Comparison of ENCODE assay signal across 20 mouse cellular contexts in the genomic region with DNA sequence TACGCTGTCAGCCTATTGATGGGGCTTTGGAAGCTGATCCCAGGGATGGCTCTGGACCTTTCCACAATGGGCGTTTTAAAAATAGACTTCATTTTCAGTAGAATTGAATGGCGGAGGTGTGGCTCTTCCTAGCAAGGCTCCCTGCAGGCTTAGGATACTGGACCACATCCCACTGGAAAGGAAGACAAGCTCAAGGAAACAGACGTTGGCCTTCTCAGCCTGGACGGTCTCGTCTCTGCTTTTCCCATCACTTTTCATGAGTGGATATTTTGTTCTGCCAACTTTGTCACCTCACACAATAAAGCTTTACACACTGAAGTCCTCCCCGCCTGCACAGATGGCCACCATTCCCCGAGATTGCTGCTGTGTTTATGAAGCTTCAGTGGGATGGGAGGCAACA.
DNase-seq lines count a peak whose midpoint lies in the region; ATAC-seq and TF ChIP-seq lines count a peak whose summit lies in the region.
"Had no signal": no experiment of that assay in that cellular context is flagged by ENCODE, and none has a peak within 500 bp of the region (broad histone marks: within the 10 kb centered on the region; RNA-seq: fewer than 3 reads in every experiment).

No protein-coding gene starts in this region.

- H3K27me3 ChIP-seq in hindbrain, embryonic 11.5 days (ENCODE audit: control insufficient read depth, insufficient read depth, low read length), result no peaks in the 10 kb centered on the region
- H3K27me3 ChIP-seq in hindbrain, embryonic 14.5 days (ENCODE audit: control insufficient read depth, insufficient read depth, low read length), result no peaks in the 10 kb centered on the region
- no peaks in the 10 kb centered on the region for H3K27me3 ChIP-seq in heart, embryonic 16.5 days (ENCODE audit: control insufficient read depth, insufficient read depth, low read length)
- no peaks in the 10 kb centered on the region for H3K27me3 ChIP-seq in hindbrain, embryonic 15.5 days
- H3K27me3 ChIP-seq in intestine, postnatal 0 days (replicated peaks; ENCODE audit: control insufficient read depth, insufficient read depth, low read length), result no peaks in the 10 kb centered on the region
- H3K27me3 ChIP-seq: lung, embryonic 15.5 days had no signal

- H3K4me3 ChIP-seq in hindbrain, embryonic 11.5 days (ENCODE audit: low read depth, low read length), result no peak overlapping the region
- H3K4me3 ChIP-seq in hindbrain, embryonic 14.5 days (replicated peaks; ENCODE audit: low read length), result no peak overlapping the region
- no peak overlapping the region for H3K4me3 ChIP-seq in heart, embryonic 16.5 days (ENCODE audit: low read length)
- H3K4me3 ChIP-seq in hindbrain, embryonic 15.5 days, result no peak overlapping the region
- H3K4me3 ChIP-seq in intestine, postnatal 0 days (ENCODE audit: low read depth, low read length), result no peak overlapping the region
- H3K4me3 ChIP-seq: forebrain, embryonic 10.5 days; liver, embryonic 15.5 days; lung, embryonic 15.5 days had no signal

- H3K27ac ChIP-seq in hindbrain, embryonic 11.5 days (ENCODE audit: low read depth, low read length), result peak overlapping the region; percentile 90; the same call in 1 of the 2 replicates
- H3K27ac ChIP-seq in hindbrain, embryonic 14.5 days, result no peak overlapping the region
- H3K27ac ChIP-seq in heart, embryonic 16.5 days (ENCODE audit: low read length), result peak overlapping the region; percentile 10; the same call in 1 of the 2 replicates
- 0 out of 2 replicates have a peak overlapping the region, but pooled peaks have one; percentile 82 for H3K27ac ChIP-seq in hindbrain, embryonic 15.5 days (replicated peaks)
- H3K27ac ChIP-seq in intestine, postnatal 0 days (ENCODE audit: low read depth, low read length), result no peak overlapping the region
- H3K27ac ChIP-seq: forebrain, embryonic 10.5 days; liver, embryonic 15.5 days; lung, embryonic 15.5 days; macrophage; stomach, postnatal 0 days had no signal

- intact Hi-C loops in heart, postnatal 25 days (cut with DNase I), result loop anchor here (5.0 kb wide), 1 partner anchor 57 kb away; no protein-coding TSS in a partner anchor

- WGBS in hindbrain, embryonic 11.5 days, result 84% methylated on average over 8 of the region's 8 CpGs
- 68% methylated on average over 8 of the region's 8 CpGs for WGBS in hindbrain, embryonic 14.5 days
- 55% methylated on average over 8 of the region's 8 CpGs for WGBS in heart, embryonic 16.5 days
- 74% methylated on average over 8 of the region's 8 CpGs for WGBS in hindbrain, embryonic 15.5 days
- WGBS in intestine, postnatal 0 days, result 84% methylated on average over 8 of the region's 8 CpGs

- ATAC-seq in hindbrain, embryonic 11.5 days (ENCODE audit: low FRiP score), result no peak
- no peak for ATAC-seq in hindbrain, embryonic 14.5 days (ENCODE audit: low FRiP score)
- no peak; the same call in 1 of the 2 replicates for ATAC-seq in heart, embryonic 16.5 days (replicated peaks; ENCODE audit: extremely low read depth, insufficient read depth, low FRiP score)
- no peak for ATAC-seq in hindbrain, embryonic 15.5 days (ENCODE audit: low FRiP score, low read depth)
- ATAC-seq in intestine, postnatal 0 days, result no peak
- ATAC-seq: inflammation-experienced regulatory T-cells, adult 6 months had no signal

- no peaks in the 10 kb centered on the region for H3K9me3 ChIP-seq in hindbrain, embryonic 11.5 days (ENCODE audit: control insufficient read depth, low read length)
- no peaks in the 10 kb centered on the region for H3K9me3 ChIP-seq in hindbrain, embryonic 14.5 days (ENCODE audit: control insufficient read depth, low read length)
- H3K9me3 ChIP-seq in heart, embryonic 16.5 days (replicated peaks; ENCODE audit: control insufficient read depth, low read length), result no peaks in the 10 kb centered on the region
- no peaks in the 10 kb centered on the region for H3K9me3 ChIP-seq in hindbrain, embryonic 15.5 days
- H3K9me3 ChIP-seq in intestine, postnatal 0 days (ENCODE audit: control insufficient read depth), result no peaks in the 10 kb centered on the region
- H3K9me3 ChIP-seq: forebrain, embryonic 10.5 days; liver, embryonic 15.5 days; lung, embryonic 15.5 days had no signal

- H3K4me1 ChIP-seq in hindbrain, embryonic 11.5 days (replicated peaks; ENCODE audit: control insufficient read depth, insufficient read depth, low read length), result peaks cover 7% of the 10 kb centered on the region
- H3K4me1 ChIP-seq in hindbrain, embryonic 14.5 days (replicated peaks; ENCODE audit: control insufficient read depth, insufficient read depth, low read length), result peaks cover 31% of the 10 kb centered on the region
- H3K4me1 ChIP-seq in heart, embryonic 16.5 days (ENCODE audit: control insufficient read depth, insufficient read depth, low read length), result peaks cover 24% of the 10 kb centered on the region
- peaks cover 54% of the 10 kb centered on the region for H3K4me1 ChIP-seq in hindbrain, embryonic 15.5 days (replicated peaks)
- H3K4me1 ChIP-seq in intestine, postnatal 0 days (replicated peaks; ENCODE audit: control insufficient read depth, insufficient read depth, low read length), result no peaks in the 10 kb centered on the region
- H3K4me1 ChIP-seq: liver, embryonic 15.5 days; lung, embryonic 15.5 days had no signal

- no peak for TF ChIP-seq CTCF in intestine, postnatal 0 days (IDR thresholded peaks at IDR 0.05; ENCODE audit: low read depth)

- H3K4me2 ChIP-seq in hindbrain, embryonic 11.5 days (replicated peaks; ENCODE audit: low read depth, low read length), result no peak overlapping the region
- no peak overlapping the region for H3K4me2 ChIP-seq in hindbrain, embryonic 14.5 days (replicated peaks)
- H3K4me2 ChIP-seq in heart, embryonic 16.5 days (ENCODE audit: low read depth, low read length), result no peak overlapping the region
- H3K4me2 ChIP-seq in hindbrain, embryonic 15.5 days, result no peak overlapping the region
- no peak overlapping the region for H3K4me2 ChIP-seq in intestine, postnatal 0 days (replicated peaks; ENCODE audit: low read depth)
- H3K4me2 ChIP-seq: liver, embryonic 15.5 days; lung, embryonic 15.5 days had no signal

- peak; percentile 96 for DNase-seq in heart, adult 11 months
- no peak for DNase-seq in heart, postnatal 25 days (ENCODE audit: low spot score)
- DNase-seq in hindbrain, embryonic 11.5 days (ENCODE audit: low spot score), result no peak
- no peak for DNase-seq in hindbrain, embryonic 14.5 days (ENCODE audit: low spot score)
- DNase-seq in thymus, postnatal 14 days, result no peak
- DNase-seq: adrenal gland, postnatal 36 days; cerebellum, adult 11 months; kidney, adult 2 months; kidney, postnatal 14 days; liver; thymus, adult 2 months had no signal

- no peaks in the 10 kb centered on the region for H3K36me3 ChIP-seq in hindbrain, embryonic 11.5 days (ENCODE audit: control insufficient read depth, insufficient read depth, low read length)
- peaks cover 15% of the 10 kb centered on the region for H3K36me3 ChIP-seq in hindbrain, embryonic 14.5 days (replicated peaks; ENCODE audit: control insufficient read depth, insufficient read depth)
- no peaks in the 10 kb centered on the region for H3K36me3 ChIP-seq in heart, embryonic 16.5 days (ENCODE audit: control insufficient read depth, insufficient read depth)
- no peaks in the 10 kb centered on the region; the same call in 1 of the 2 replicates for H3K36me3 ChIP-seq in hindbrain, embryonic 15.5 days
- H3K36me3 ChIP-seq in intestine, postnatal 0 days (ENCODE audit: control insufficient read depth, insufficient read depth), result no peaks in the 10 kb centered on the region; the same call in 1 of the 2 replicates
- H3K36me3 ChIP-seq: liver, embryonic 15.5 days; lung, embryonic 15.5 days had no signal

- no peak overlapping the region for H3K9ac ChIP-seq in hindbrain, embryonic 11.5 days (ENCODE audit: low read depth, low read length)
- H3K9ac ChIP-seq in hindbrain, embryonic 14.5 days, result no peak overlapping the region
- no peak overlapping the region for H3K9ac ChIP-seq in heart, embryonic 16.5 days (ENCODE audit: low read length)
- H3K9ac ChIP-seq in hindbrain, embryonic 15.5 days, result no peak overlapping the region
- no peak overlapping the region for H3K9ac ChIP-seq in intestine, postnatal 0 days (ENCODE audit: low read depth, low read length)
- H3K9ac ChIP-seq: liver, embryonic 15.5 days; lung, embryonic 15.5 days had no signal

Comparison
In these comparisons a context has a peak if more than half of its experiments do, and no peak if none do; other contexts are left out.
1. H3K27ac ChIP-seq: peak in hindbrain, embryonic 11.5 days (single experiment), heart, embryonic 16.5 days (single experiment) and hindbrain, embryonic 15.5 days (single experiment); none in hindbrain, embryonic 14.5 days (single experiment) and intestine, postnatal 0 days (single experiment).